Mouse (Mus musculus) MEL (cell line): ENCODE measurements around the gene L1cam. TPM values are rescaled to one million over a fixed set of nuclear protein-coding genes. Genes with fewer than 3 reads are reported as not detected.

Source experiments
- DNase-seq: peaks from one replicate; pipeline ENCODE4 v3.0.0; 2011; ENCODE audit warnings: low read depth, low spot score
- H3K27ac ChIP-seq: 2 replicates; pipeline ENCODE4 v1.5.1; 2012; ENCODE audit warnings: low read depth, mild to moderate bottlenecking, control low read depth, low read length, moderate library complexity; ENCODE audit not compliant: control insufficient read depth
- H3K27me3 ChIP-seq, 2 experiments: fragments of 150-350 bp in 1 of 2; sonication (generic) in 1 of 2; 2 replicates each; pipeline ENCODE4 v1.6.1; 2012; ENCODE audit warnings: low read length in 2 of 2, mild to moderate bottlenecking in 2 of 2, improper control_type of control experiment in 1 of 2, moderate library complexity in 1 of 2; ENCODE audit not compliant: insufficient read depth in 2 of 2, control insufficient read depth in 1 of 2
- H3K36me3 ChIP-seq, 2 experiments: 2 replicates each; pipeline ENCODE4 v1.6.1; 2012 to 2014; ENCODE audit warnings: low read length in 2 of 2, improper control_type of control experiment in 1 of 2, inconsistent platforms in 1 of 2, mild to moderate bottlenecking in 1 of 2; ENCODE audit not compliant: insufficient read depth in 2 of 2, control insufficient read depth in 1 of 2
- H3K4me1 ChIP-seq, 2 experiments: fragments of 150-350 bp in 1 of 2; sonication (generic) in 1 of 2; 2 replicates each; pipeline ENCODE4 v1.6.1; 2012; ENCODE audit warnings: low read length in 2 of 2, improper control_type of control experiment in 1 of 2, mild to moderate bottlenecking in 1 of 2; ENCODE audit not compliant: insufficient read depth in 2 of 2, control insufficient read depth in 1 of 2
- H3K4me3 ChIP-seq, 2 experiments: fragments of 150-350 bp in 1 of 2; sonication (generic) in 1 of 2; 2 replicates each; pipeline ENCODE4 v1.5.1; 2012; ENCODE audit warnings: low read depth in 2 of 2, low read length in 2 of 2, mild to moderate bottlenecking in 2 of 2, moderate library complexity in 2 of 2, control low read depth in 1 of 2, improper control_type of control experiment in 1 of 2; ENCODE audit not compliant: control insufficient read depth in 1 of 2, insufficient read depth in 1 of 2
- H3K79me2 ChIP-seq: 2 replicates; pipeline ENCODE4 v1.6.1; 2012; ENCODE audit warnings: mild to moderate bottlenecking, low read length, moderate library complexity; ENCODE audit not compliant: control insufficient read depth, poor library complexity, insufficient read depth
- H3K9ac ChIP-seq: 2 replicates; pipeline ENCODE4 v1.6.1; 2012; ENCODE audit warnings: low read depth, mild to moderate bottlenecking, control low read depth, low read length, moderate library complexity; ENCODE audit not compliant: control insufficient read depth, poor library complexity, severe bottlenecking
- H3K9me3 ChIP-seq: fragments of 150-350 bp; sonication (generic); replicated peaks from 2 replicates; pipeline ENCODE4 v1.6.1; 2012; ENCODE audit warnings: mild to moderate bottlenecking, low read length, improper control_type of control experiment, moderate library complexity; ENCODE audit not compliant: insufficient read depth
- BHLHE40 ChIP-seq: IDR thresholded peaks from 2 replicates; pipeline ENCODE4 v1.6.1; 2012; ENCODE audit warnings: low read depth, mild to moderate bottlenecking, inconsistent platforms, low read length, improper control_type of control experiment, borderline replicate concordance
- CHD1 ChIP-seq: IDR thresholded peaks from 2 replicates; pipeline ENCODE4 v1.6.1; 2012; ENCODE audit warnings: low read depth, mild to moderate bottlenecking, inconsistent platforms, low read length, improper control_type of control experiment
- E2F4 ChIP-seq: IDR thresholded peaks from 2 replicates; pipeline ENCODE4 v1.6.1; 2011; ENCODE audit warnings: low read depth, low read length, improper control_type of control experiment, borderline replicate concordance
- ELF1 ChIP-seq: IDR thresholded peaks from 2 replicates; pipeline ENCODE4 v1.6.1; 2014; ENCODE audit warnings: low read depth, mild to moderate bottlenecking, inconsistent platforms, low read length, improper control_type of control experiment, moderate library complexity
- ETS1 ChIP-seq: IDR thresholded peaks from 2 replicates; pipeline ENCODE4 v1.6.1; 2012; ENCODE audit warnings: low read depth, mild to moderate bottlenecking, inconsistent platforms, low read length, improper control_type of control experiment, moderate library complexity
- GABPA ChIP-seq: IDR thresholded peaks from 2 replicates; pipeline ENCODE4 v1.6.1; 2012; ENCODE audit warnings: low read depth, mild to moderate bottlenecking, inconsistent platforms, low read length, improper control_type of control experiment, moderate library complexity
- GATA1 ChIP-seq: IDR thresholded peaks from 2 replicates; pipeline ENCODE4 v1.6.1; 2011; ENCODE audit warnings: low read depth, low read length, improper control_type of control experiment
- HCFC1 ChIP-seq: IDR thresholded peaks from 2 replicates; pipeline ENCODE4 v1.6.1; 2012; ENCODE audit warnings: low read depth, mild to moderate bottlenecking, inconsistent platforms, low read length, improper control_type of control experiment, moderate library complexity
- JUND ChIP-seq: IDR thresholded peaks from 2 replicates; pipeline ENCODE4 v1.6.1; 2011; ENCODE audit warnings: low read depth, mild to moderate bottlenecking, improper control_type of control experiment, low read length
- KAT2A ChIP-seq: conservative IDR thresholded peaks from 2 replicates; pipeline ENCODE4 v1.6.1; 2012; ENCODE audit warnings: low read depth, low read length, improper control_type of control experiment, inconsistent platforms
- MAFK ChIP-seq: IDR thresholded peaks from 2 replicates; pipeline ENCODE4 v1.6.1; 2011; ENCODE audit warnings: low read depth, mild to moderate bottlenecking, low read length, improper control_type of control experiment, borderline replicate concordance
- MAX ChIP-seq: IDR thresholded peaks from 2 replicates; pipeline ENCODE4 v1.6.1; 2011; ENCODE audit warnings: low read length, improper control_type of control experiment
- MAZ ChIP-seq: IDR thresholded peaks from 2 replicates; pipeline ENCODE4 v1.6.1; 2012; ENCODE audit warnings: low read depth, mild to moderate bottlenecking, inconsistent platforms, low read length, improper control_type of control experiment
- MEF2A ChIP-seq: IDR thresholded peaks from 2 replicates; pipeline ENCODE4 v1.6.1; 2014; ENCODE audit warnings: low read depth, mild to moderate bottlenecking, inconsistent platforms, low read length, improper control_type of control experiment; ENCODE audit not compliant: poor library complexity, insufficient replicate concordance, severe bottlenecking; ENCODE audit errors: extremely low read depth
- MXI1 ChIP-seq: IDR thresholded peaks from 2 replicates; pipeline ENCODE4 v1.6.1; 2011; ENCODE audit warnings: mild to moderate bottlenecking, low read depth, low read length, improper control_type of control experiment
- MYB ChIP-seq: IDR thresholded peaks from 2 replicates; pipeline ENCODE4 v1.6.1; 2011; ENCODE audit warnings: mild to moderate bottlenecking, low read depth, low read length, improper control_type of control experiment
- MYC ChIP-seq: IDR thresholded peaks from 2 replicates; pipeline ENCODE4 v1.6.1; 2011; ENCODE audit warnings: low read depth, mild to moderate bottlenecking, low read length, improper control_type of control experiment, moderate library complexity
- NRF1 ChIP-seq: IDR thresholded peaks from 2 replicates; pipeline ENCODE4 v1.6.1; 2014; ENCODE audit warnings: low read depth, mild to moderate bottlenecking, inconsistent platforms, low read length, improper control_type of control experiment, moderate library complexity; ENCODE audit not compliant: poor library complexity, insufficient read depth, severe bottlenecking
- POLR2A ChIP-seq, 2 experiments: IDR thresholded peaks; 2 replicates each; pipeline ENCODE4 v1.6.1; 2011 to 2012; ENCODE audit warnings: low read length in 2 of 2, mild to moderate bottlenecking in 2 of 2, control low read depth in 1 of 2, improper control_type of control experiment in 1 of 2, low read depth in 1 of 2, moderate library complexity in 1 of 2; ENCODE audit not compliant: control insufficient read depth in 1 of 2, insufficient read depth in 1 of 2, poor library complexity in 1 of 2
- POLR2AphosphoS2 ChIP-seq: IDR thresholded peaks from 2 replicates; pipeline ENCODE4 v1.6.1; 2011; ENCODE audit warnings: low read length, improper control_type of control experiment
- RCOR1 ChIP-seq: IDR thresholded peaks from 2 replicates; pipeline ENCODE4 v1.6.1; 2012; ENCODE audit warnings: low read depth, mild to moderate bottlenecking, inconsistent platforms, low read length, improper control_type of control experiment
- SMC3 ChIP-seq: IDR thresholded peaks from 2 replicates; pipeline ENCODE4 v1.6.1; 2011; ENCODE audit warnings: low read depth, low read length, improper control_type of control experiment
- TAL1 ChIP-seq: IDR thresholded peaks from 2 replicates; pipeline ENCODE4 v1.6.1; 2012; ENCODE audit warnings: mild to moderate bottlenecking, inconsistent platforms, low read length, moderate library complexity, mixed read lengths
- TBP ChIP-seq: IDR thresholded peaks from 2 replicates; pipeline ENCODE4 v1.8.0; 2011; ENCODE audit warnings: low read depth, low read length, improper control_type of control experiment
- TCF12 ChIP-seq: IDR thresholded peaks from 2 replicates; pipeline ENCODE4 v1.6.1; 2014; ENCODE audit warnings: low read depth, mild to moderate bottlenecking, inconsistent platforms, low read length, improper control_type of control experiment, moderate library complexity
- UBTF ChIP-seq: IDR thresholded peaks from 2 replicates; pipeline ENCODE4 v1.6.1; 2012; ENCODE audit warnings: low read depth, mild to moderate bottlenecking, inconsistent platforms, low read length, improper control_type of control experiment, moderate library complexity, borderline replicate concordance; ENCODE audit not compliant: insufficient read depth
- USF2 ChIP-seq, 2 experiments: IDR thresholded peaks; 2 replicates each; pipeline ENCODE4 v1.6.1; 2011 to 2012; ENCODE audit warnings: improper control_type of control experiment in 2 of 2, low read length in 2 of 2, borderline replicate concordance in 1 of 2, inconsistent platforms in 1 of 2, low read depth in 1 of 2, mild to moderate bottlenecking in 1 of 2; ENCODE audit not compliant: insufficient read depth in 1 of 2
- ZC3H11A ChIP-seq: IDR thresholded peaks from 2 replicates; pipeline ENCODE4 v1.6.1; 2012; ENCODE audit warnings: low read depth, mild to moderate bottlenecking, inconsistent platforms, low read length, improper control_type of control experiment
- ZKSCAN1 ChIP-seq: IDR thresholded peaks from 2 replicates; pipeline ENCODE4 v1.6.1; 2012; ENCODE audit warnings: low read depth, mild to moderate bottlenecking, inconsistent platforms, low read length, improper control_type of control experiment, moderate library complexity
- ZMIZ1 ChIP-seq: IDR thresholded peaks from 2 replicates; pipeline ENCODE4 v1.6.1; 2012; ENCODE audit warnings: low read depth, mild to moderate bottlenecking, inconsistent platforms, low read length, improper control_type of control experiment, moderate library complexity
- ZNF384 ChIP-seq: IDR thresholded peaks from 2 replicates; pipeline ENCODE4 v1.6.1; 2012; ENCODE audit warnings: low read depth, mild to moderate bottlenecking, inconsistent platforms, low read length, improper control_type of control experiment
- polyA plus RNA-seq, 2 experiments: library from polyadenylated mRNA; stranded (reverse) in 1 of 2; unstranded in 1 of 2; fragments of >175 nt in 1 of 2; fragments of >200 nt in 1 of 2; gene quantifications; 2 replicates each; pipeline versions ENCODE4 v1.2.1 to v1.2.4; 2012; ENCODE audit warnings: low replicate concordance in 2 of 2, low read depth in 1 of 2; ENCODE audit not compliant: insufficient read length in 2 of 2, insufficient read depth in 1 of 2, missing spikeins in 1 of 2
- total RNA-seq: library from RNA; depleted of rRNA; stranded (reverse); fragments of 300-350 nt; gene quantifications from 2 replicates; pipeline ENCODE4 v1.2.3, GENCODE M21; 2012

Gene L1cam
- total and polyA plus RNA-seq, 3 experiments: 0.73 to 0.96 TPM; not detected in 1

- no peaks in the 10 kb centered on the region for H3K9me3 ChIP-seq
- H3K27ac ChIP-seq: peak overlapping the region; percentile 90
- peaks cover 15 to 32% of the 10 kb centered on the region in 2 experiments for H3K4me1 ChIP-seq
- DNase-seq: peak; percentile 46
- TF ChIP-seq ETS1 (no peak), TBP (no peak), MAFK (no peak), MAX (no peak), GABPA (no peak), GATA1 (no peak), ZNF384 (no peak), ZC3H11A (no peak)
- H3K4me3 ChIP-seq: peak overlapping the region; percentile 61 to 63
- no peaks in the 10 kb centered on the region for H3K27me3 ChIP-seq
- peaks cover 0 to 32% of the 10 kb centered on the region in 2 experiments; a peak in 2 of 4 replicates for H3K36me3 ChIP-seq
- peaks cover 2% of the 10 kb centered on the region for H3K79me2 ChIP-seq
- peak overlapping the region; percentile 73 for H3K9ac ChIP-seq
Measured at GRCm38 (mm10) chrX:73910451-73910850, 14.5 kb upstream of the L1cam start.

DNA sequence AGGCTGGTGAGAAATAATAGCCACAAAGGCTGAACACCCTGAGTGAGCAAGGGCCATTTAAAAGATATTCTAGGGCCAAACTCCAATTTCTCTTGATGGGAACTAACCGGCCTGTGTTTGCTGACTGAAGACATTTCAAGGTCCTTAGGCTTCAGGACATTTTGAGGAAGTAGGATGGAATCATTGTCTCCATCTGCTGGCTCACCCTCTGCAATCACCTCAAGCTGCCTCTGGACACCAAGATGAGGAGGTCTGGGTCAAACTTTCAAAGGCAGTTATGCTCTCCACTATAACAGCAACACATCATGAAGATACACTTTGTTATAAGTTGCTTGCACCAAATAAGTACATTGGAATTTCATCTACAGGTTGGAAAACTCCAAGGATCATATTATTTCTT is 14.1 kb upstream of the L1cam start:
- H3K9me3 ChIP-seq: no peaks in the 10 kb centered on the region
- 0 out of 2 replicates have a peak overlapping the region, but pooled peaks have one; percentile 8 for H3K9ac ChIP-seq
- peaks cover 2% of the 10 kb centered on the region for H3K79me2 ChIP-seq
- H3K27me3 ChIP-seq: no peaks in the 10 kb centered on the region
- H3K27ac ChIP-seq: peak overlapping the region; percentile 90
- peaks cover 15 to 32% of the 10 kb centered on the region in 2 experiments for H3K4me1 ChIP-seq
- peak; percentile 24 for DNase-seq
- H3K36me3 ChIP-seq: peaks cover 0 to 32% of the 10 kb centered on the region in 2 experiments; a peak in 2 of 4 replicates
- no peak overlapping the region; a peak in 2 of 4 replicates for H3K4me3 ChIP-seq
- peak; percentile 21; the same call in 1 of the 2 replicates for TF ChIP-seq SMC3
- TF ChIP-seq MYC: no peak
- no peak for TF ChIP-seq RCOR1
- TF ChIP-seq TBP: no peak
- no peak for TF ChIP-seq NRF1
- no peak for TF ChIP-seq POLR2A (IDR thresholded peaks at IDR 0.05; ENCODE audit: control insufficient read depth in 1 of 2, insufficient read depth in 1 of 2, low read depth in 1 of 2, low read length in 2 of 2, poor library complexity in 1 of 2)
- no peak for TF ChIP-seq ELF1
- TF ChIP-seq UBTF: no peak
- TF ChIP-seq MYB: no peak
- TF ChIP-seq MEF2A: no peak
- no peak for TF ChIP-seq BHLHE40
- TF ChIP-seq JUND: no peak
- TF ChIP-seq TAL1: peak; percentile 67
- no peak for TF ChIP-seq GABPA
- no peak for TF ChIP-seq CHD1
- no peak for TF ChIP-seq KAT2A
- TF ChIP-seq HCFC1: no peak
- TF ChIP-seq POLR2AphosphoS2: no peak
- TF ChIP-seq MAX: no peak
- TF ChIP-seq ZKSCAN1: no peak
- TF ChIP-seq E2F4: no peak
- no peak for TF ChIP-seq MAZ
- TF ChIP-seq TCF12: no peak
- TF ChIP-seq MXI1: no peak
- no peak for TF ChIP-seq GATA1
- no peak for TF ChIP-seq ZNF384
- TF ChIP-seq USF2 (IDR thresholded peaks at IDR 0.05; ENCODE audit: borderline replicate concordance in 1 of 2, insufficient read depth in 1 of 2, low read depth in 1 of 2, low read length in 2 of 2): no peak
- TF ChIP-seq ZMIZ1: no peak
- no peak for TF ChIP-seq ZC3H11A
